Mouse (Mus musculus) gastrocnemius, postnatal 10 days (tissue): ENCODE measurements around the gene Vmn2r117. TPM values are rescaled to one million over a fixed set of nuclear protein-coding genes. Genes with fewer than 3 reads are reported as not detected.
"Not testable (repeated sequence)": the region's sequence is repeated elsewhere in the genome, so short reads cannot be mapped to it uniquely, and the experiment has no call there.

Source experiments
- DNase-seq: peaks from one replicate; pipeline ENCODE4 v3.0.0; 2021; ENCODE audit warnings: mixed read lengths
- long read RNA-seq, 2 experiments: library from polyadenylated mRNA; stranded (forward); transcript quantifications; one replicate each; pipeline ENCODE4 v2.0.0; 2021
- total RNA-seq, 2 experiments: library from RNA; stranded (reverse); gene quantifications; 2 replicates each; pipeline ENCODE4 v1.2.3; 2021

The Vmn2r117 gene
- not detected for total RNA-seq
- long read RNA-seq, experiment 1, result 0 reads
- long read RNA-seq, experiment 2, result 0 reads

DNA sequence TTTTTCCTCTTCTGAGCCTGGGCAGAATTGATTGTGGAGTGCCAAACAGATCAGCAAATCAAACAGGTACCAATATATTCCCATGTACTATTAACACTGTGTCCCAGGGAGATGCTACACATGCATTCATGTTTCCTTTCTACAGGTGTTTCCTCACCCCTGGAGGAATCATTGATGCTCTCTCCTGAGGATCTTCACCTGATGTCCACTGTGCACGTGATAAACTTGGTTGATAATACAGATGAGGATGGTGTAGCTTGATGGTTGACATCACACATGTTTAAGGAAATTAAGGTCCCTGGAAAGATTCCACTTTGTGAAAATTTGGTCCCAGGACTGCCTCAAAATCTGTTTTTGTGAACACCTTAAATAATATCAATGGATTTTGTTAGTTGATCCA, at the start of gene Vmn2r117:
Vmn2r117 (minus strand) TSS at position 101 of the 400 bp plus-strand sequence.
- not testable (repeated sequence) for DNase-seq

DNA sequence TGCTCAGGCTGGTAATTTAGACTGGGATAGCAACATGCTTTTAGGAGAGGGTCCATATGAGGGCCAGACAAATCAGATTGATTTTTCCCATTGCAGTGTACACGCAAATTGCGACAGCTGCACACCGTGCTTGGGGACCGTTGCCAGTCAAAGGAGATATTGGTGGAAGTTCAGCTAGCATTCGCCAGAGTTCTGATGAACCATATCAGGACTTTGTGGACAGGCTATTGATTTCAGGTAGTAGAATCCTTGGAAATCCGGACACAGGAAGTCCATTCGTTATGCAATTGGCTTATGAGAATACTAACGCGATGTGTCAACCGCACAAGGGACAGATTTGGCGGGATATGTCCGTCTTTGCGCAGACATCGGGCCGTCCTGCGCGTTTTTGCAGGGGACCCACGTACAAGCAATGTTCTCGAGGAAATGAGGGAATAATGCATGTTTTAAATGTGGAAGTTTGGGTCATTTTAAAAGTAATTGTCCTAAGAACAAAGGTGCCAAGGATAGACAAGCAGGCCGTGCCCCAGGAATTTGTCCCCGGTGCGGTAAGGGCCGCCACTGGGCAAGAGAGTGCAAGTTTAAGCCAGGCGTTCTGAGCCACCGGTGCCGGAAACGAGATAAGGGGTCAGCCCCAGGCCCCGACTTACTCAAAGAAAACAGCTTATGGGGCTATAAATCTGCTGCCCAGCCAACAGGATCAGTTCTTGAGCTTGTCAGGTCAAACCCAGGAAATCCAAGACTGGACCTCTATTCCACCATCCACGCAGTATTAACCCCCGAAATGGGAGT, 43.6 kb upstream of the Vmn2r117 start:
- DNase-seq, result not testable (repeated sequence)

DNA sequence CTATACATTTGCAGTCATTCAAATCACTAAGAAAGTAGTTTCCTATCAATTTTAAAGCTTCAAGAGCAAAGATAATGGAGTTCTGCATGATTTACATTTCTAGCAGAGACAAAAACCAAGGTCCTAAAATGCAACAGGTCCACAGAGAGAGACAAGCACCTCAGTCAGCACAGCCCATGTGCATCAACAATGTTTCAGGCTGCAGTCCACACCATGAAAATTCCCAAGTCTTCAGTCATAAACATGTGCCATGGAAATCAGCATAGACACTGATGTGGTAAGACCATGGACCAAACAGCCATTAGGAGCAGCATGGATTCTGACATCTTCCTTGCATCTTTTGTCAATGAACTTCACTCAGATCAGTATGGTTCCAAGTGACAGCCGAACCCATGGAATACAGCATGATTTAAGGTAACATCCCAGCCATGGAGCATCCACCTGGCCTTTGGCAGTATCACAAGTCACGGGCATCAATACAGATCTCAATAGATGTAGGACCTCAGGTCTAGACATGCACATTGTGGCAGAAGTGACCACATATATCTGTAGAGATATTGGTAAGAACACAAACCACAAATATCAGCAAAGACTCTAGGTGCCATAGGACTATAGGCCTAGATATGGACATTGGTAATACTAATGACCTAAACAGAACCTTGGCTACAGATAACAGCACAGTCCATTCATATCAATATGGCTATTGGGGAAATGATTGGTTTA, 39.4 kb upstream of the Vmn2r117 start:
- DNase-seq, result no peak

DNA sequence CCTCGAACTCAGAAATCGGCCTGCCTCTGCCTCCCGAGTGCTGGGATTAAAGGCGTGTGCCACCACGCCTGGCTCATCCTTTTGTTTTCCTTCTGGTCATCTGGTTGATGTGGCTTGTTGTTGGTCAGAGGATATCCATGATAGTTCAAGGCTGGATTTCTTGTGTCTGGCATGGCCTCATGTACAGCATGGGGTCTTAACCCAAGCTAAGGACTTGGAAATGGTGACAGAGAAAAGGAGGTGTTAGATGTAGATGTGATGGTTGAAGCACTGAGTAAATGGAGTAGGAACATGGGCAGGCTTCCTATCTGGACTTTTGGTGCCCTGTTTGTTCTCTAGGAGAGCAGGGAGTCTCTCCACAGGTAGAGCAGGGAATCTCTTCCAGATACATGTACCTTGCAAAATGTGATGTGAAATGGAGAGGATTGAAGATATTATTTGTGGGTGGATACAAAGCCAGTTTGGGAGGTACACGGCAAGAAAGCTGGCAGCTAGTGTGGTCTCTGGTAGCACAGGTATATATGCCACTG, 46.3 kb downstream of the Vmn2r117 start:
- no peak for DNase-seq

Other genes with a start within 250 kb of the Vmn2r117 start
- gene Vmn2r114, start 167.2 kb downstream of the Vmn2r117 start, total RNA-seq, result not detected
- gene Vmn2r115, start 136.0 kb downstream of the Vmn2r117 start, total RNA-seq, result not detected
- not detected for gene Vmn2r116, start 95.1 kb downstream of the Vmn2r117 start, total RNA-seq
- 1 to 10 TPM; 3.3 to 4.1 TPM for gene Zfp213, start 84.5 kb upstream of the Vmn2r117 start, total RNA-seq
- gene Zfp13, start 119.8 kb upstream of the Vmn2r117 start, total RNA-seq, result 1 to 10 TPM; 6.6 to 7.0 TPM
- not detected for gene Zscan10, start 121.2 kb upstream of the Vmn2r117 start, total RNA-seq
- under 1 TPM; 0.35 to 0.43 TPM for gene Mmp25, start 165.6 kb upstream of the Vmn2r117 start, total RNA-seq
- not detected for gene Bicdl2, start 180.8 kb upstream of the Vmn2r117 start, total RNA-seq
- 100 to 1,000 TPM; 273 to 283 TPM for gene Hcfc1r1, start 193.9 kb upstream of the Vmn2r117 start, total RNA-seq
- gene Thoc6, start 194.2 kb upstream of the Vmn2r117 start, total RNA-seq, result 10 to 100 TPM; 17.7 to 21.2 TPM
- gene Tnfrsf12a, start 197.8 kb upstream of the Vmn2r117 start, total RNA-seq, result 10 to 100 TPM; 33.4 to 51.3 TPM
- gene Cldn6, start 199.6 kb upstream of the Vmn2r117 start, total RNA-seq, result not detected
- under 1 TPM; 0.54 to 0.70 TPM for gene Cldn9, start 204.3 kb upstream of the Vmn2r117 start, total RNA-seq
- gene 1520401A03Rik, start 243.1 kb upstream of the Vmn2r117 start, total RNA-seq, result under 1 TPM; 0.12 to 0.23 TPM
- gene Pkmyt1, start 246.6 kb upstream of the Vmn2r117 start, total RNA-seq, result 1 to 10 TPM; 4.7 to 5.6 TPM